Mouse (Mus musculus): ENCODE data around the gene Tnfsf15.

GRCm38 (mm10) chr4:63769161-63769560, 24.2 kb upstream of the Tnfsf15 start:
- TF ChIP-seq CTCF (IDR thresholded peaks at IDR 0.05; ENCODE audit: control insufficient read depth, insufficient read depth, insufficient replicate concordance, low read depth, low read length) (no peak), POLR2A (IDR thresholded peaks at IDR 0.05; ENCODE audit: control insufficient read depth, low read depth, low read length) (no peak)

All from testis, adult 2 months (tissue).